Mouse (Mus musculus) forebrain, embryonic 12.5 days (tissue): ENCODE data around the gene Morn1. TPM values are rescaled to one million over a fixed set of nuclear protein-coding genes. Genes with fewer than 3 reads are reported as not detected.
"Not testable (repeated sequence)": the region's sequence is repeated elsewhere in the genome, so short reads cannot be mapped to it uniquely, and the experiment has no call there.

Source experiments
- ATAC-seq: fragments of 200-750 bp; cut with Nextera tagmentation; 2 replicates; pipeline ENCODE4 v1.8.0; 2017; ENCODE audit warnings: moderate TSS enrichment; ENCODE audit not compliant: low FRiP score
- H3K27ac ChIP-seq: fragments of 300-500 bp; sonication (generic); 2 replicates; pipeline ENCODE4 v1.5.1; 2016; ENCODE audit warnings: mild to moderate bottlenecking
- H3K27me3 ChIP-seq: fragments of 300-500 bp; sonication (generic); 2 replicates; pipeline ENCODE4 v1.6.1; 2016; ENCODE audit warnings: mild to moderate bottlenecking
- H3K36me3 ChIP-seq: fragments of 300-500 bp; sonication (generic); replicated peaks from 2 replicates; pipeline ENCODE4 v1.6.1; 2016; ENCODE audit warnings: mild to moderate bottlenecking
- H3K4me1 ChIP-seq: fragments of 300-500 bp; sonication (generic); 2 replicates; pipeline ENCODE4 v1.6.1; 2016
- H3K4me2 ChIP-seq: fragments of 300-500 bp; sonication (generic); 2 replicates; pipeline ENCODE4 v1.6.1; 2016; ENCODE audit warnings: mild to moderate bottlenecking, moderate library complexity
- H3K4me3 ChIP-seq: fragments of 300-500 bp; sonication (generic); replicated peaks from 2 replicates; pipeline ENCODE4 v1.5.1; 2016; ENCODE audit warnings: mild to moderate bottlenecking
- H3K9ac ChIP-seq: fragments of 300-500 bp; sonication (generic); 2 replicates; pipeline ENCODE4 v1.6.1; 2016; ENCODE audit warnings: mild to moderate bottlenecking
- H3K9me3 ChIP-seq: fragments of 300-500 bp; sonication (generic); 2 replicates; pipeline ENCODE4 v1.6.1; 2016
- WGBS: fragments of 180-500 bp; shearing (Covaris S2); methylation state at CpG from one replicate; pipeline ENCODE4 v1.1.7; 2016; 5-methylcytosine and 5-hydroxymethylcytosine counted together
- polyA plus RNA-seq: library from polyadenylated mRNA; unstranded; fragments of >200 nt; fragmentation: Nextera tagmentation; extraction: Ambion mirVana; gene quantifications from 2 replicates; pipeline ENCODE4 v1.2.1, GENCODE M21; 2016

Gene Morn1
- polyA plus RNA-seq, 1 experiment from 2014 or later, result 6.9 TPM

GRCm38 (mm10) chr4:155065970-155066833, 20.2 kb upstream of the Morn1 start:
- peak overlapping the region; percentile 77 for H3K27ac ChIP-seq
- WGBS, result 4% methylated on average over 15 of the region's 15 CpGs
- peak; percentile 66 for ATAC-seq
- no peak overlapping the region for H3K9ac ChIP-seq
- peak overlapping the region; percentile 55 for H3K4me3 ChIP-seq
- H3K9me3 ChIP-seq, result no peaks in the 10 kb centered on the region
- H3K4me2 ChIP-seq, result peak overlapping the region; percentile 71
- peaks cover 27% of the 10 kb centered on the region for H3K4me1 ChIP-seq
- peaks cover 32% of the 10 kb centered on the region for H3K36me3 ChIP-seq
- peaks cover 16% of the 10 kb centered on the region; the same call in 1 of the 2 replicates for H3K27me3 ChIP-seq

GRCm38 (mm10) chr4:155066834-155067522, 19.4 kb upstream of the Morn1 start, which contains the start of gene Pex10:
Pex10 (plus strand) TSS chr4:155067016.
- peak within 1 kb of the TSS; percentile 55 for H3K4me3 ChIP-seq
- peak; percentile 94 for ATAC-seq
- peak within 1 kb of the TSS; percentile 71 for H3K4me2 ChIP-seq
- WGBS, result under 1% methylated on average over 48 of the region's 48 CpGs
- peaks cover 15% of the 10 kb centered on the region; the same call in 1 of the 2 replicates for H3K27me3 ChIP-seq
- peak within 1 kb of the TSS; percentile 71 for H3K9ac ChIP-seq
- H3K9me3 ChIP-seq, result no peaks in the 10 kb centered on the region
- H3K27ac ChIP-seq, result peak within 1 kb of the TSS; percentile 77
- H3K36me3 ChIP-seq, result peaks cover 40% of the 10 kb centered on the region
- H3K4me1 ChIP-seq, result peaks cover 23% of the 10 kb centered on the region

GRCm38 (mm10) chr4:155068357-155068972, 17.9 kb upstream of the Morn1 start:
- Histone ChIP-seq H3K9me3 (no peaks in the 10 kb centered on the region), H3K9ac (no peak overlapping the region), H3K4me3 (no peak overlapping the region), H3K4me2 (peak overlapping the region; percentile 71; the same call in 1 of the 2 replicates), H3K27me3 (peaks cover 3% of the 10 kb centered on the region; the same call in 1 of the 2 replicates), H3K4me1 (peaks cover 23% of the 10 kb centered on the region), H3K27ac (no peak overlapping the region), H3K36me3 (peaks cover 50% of the 10 kb centered on the region)
- 94% methylated on average over 20 of the region's 20 CpGs for WGBS
- ATAC-seq, result no peak

GRCm38 (mm10) chr4:155069191-155069590, 17.2 kb upstream of the Morn1 start:
- H3K4me1 ChIP-seq, result peaks cover 23% of the 10 kb centered on the region
- H3K27me3 ChIP-seq, result no peaks in the 10 kb centered on the region
- H3K9ac ChIP-seq, result no peak overlapping the region
- 84% methylated on average over 6 of the region's 6 CpGs for WGBS
- no peak overlapping the region for H3K27ac ChIP-seq
- no peak for ATAC-seq
- H3K4me3 ChIP-seq, result no peak overlapping the region
- H3K4me2 ChIP-seq, result no peak overlapping the region
- peaks cover 57% of the 10 kb centered on the region for H3K36me3 ChIP-seq
- H3K9me3 ChIP-seq, result no peaks in the 10 kb centered on the region

GRCm38 (mm10) chr4:155070199-155070598, 16.2 kb upstream of the Morn1 start:
- no peak overlapping the region for H3K9ac ChIP-seq
- H3K36me3 ChIP-seq, result peaks cover 66% of the 10 kb centered on the region
- H3K4me1 ChIP-seq, result peaks cover 23% of the 10 kb centered on the region
- H3K4me3 ChIP-seq, result no peak overlapping the region
- 92% methylated on average over 13 of the region's 13 CpGs for WGBS
- no peaks in the 10 kb centered on the region for H3K9me3 ChIP-seq
- ATAC-seq, result no peak
- H3K27ac ChIP-seq, result no peak overlapping the region
- no peaks in the 10 kb centered on the region for H3K27me3 ChIP-seq
- no peak overlapping the region for H3K4me2 ChIP-seq

GRCm38 (mm10) chr4:155070921-155071320, 15.5 kb upstream of the Morn1 start:
- no peak overlapping the region for H3K4me3 ChIP-seq
- H3K36me3 ChIP-seq, result peaks cover 73% of the 10 kb centered on the region
- H3K9ac ChIP-seq, result no peak overlapping the region
- no peak overlapping the region for H3K4me2 ChIP-seq
- WGBS, result 93% methylated on average over 5 of the region's 5 CpGs
- no peaks in the 10 kb centered on the region for H3K9me3 ChIP-seq
- H3K27me3 ChIP-seq, result no peaks in the 10 kb centered on the region
- no peak for ATAC-seq
- H3K27ac ChIP-seq, result no peak overlapping the region
- H3K4me1 ChIP-seq, result peaks cover 19% of the 10 kb centered on the region

GRCm38 (mm10) chr4:155074418-155074817, 12.0 kb upstream of the Morn1 start:
- Histone ChIP-seq H3K9ac (no peak overlapping the region), H3K27me3 (no peaks in the 10 kb centered on the region), H3K36me3 (peaks cover 88% of the 10 kb centered on the region), H3K4me2 (no peak overlapping the region), H3K4me1 (no peaks in the 10 kb centered on the region), H3K27ac (no peak overlapping the region), H3K4me3 (no peak overlapping the region), H3K9me3 (no peaks in the 10 kb centered on the region)
- ATAC-seq, result no peak
- WGBS, result 80% methylated on average over 9 of the region's 9 CpGs

- Histone ChIP-seq H3K9me3 (no peaks in the 10 kb centered on the region), H3K9ac (no peak overlapping the region), H3K27me3 (no peaks in the 10 kb centered on the region), H3K4me1 (no peaks in the 10 kb centered on the region), H3K27ac (no peak overlapping the region), H3K36me3 (peaks cover 88% of the 10 kb centered on the region), H3K4me3 (no peak overlapping the region), H3K4me2 (no peak overlapping the region)
- 86% methylated on average over 9 of the region's 9 CpGs for WGBS
- ATAC-seq, result no peak
These were observed 11.2 kb upstream of the Morn1 start for GRCm38 (mm10) chr4:155075137-155075536.

GRCm38 (mm10) chr4:155075813-155076212, 10.6 kb upstream of the Morn1 start:
- Histone ChIP-seq H3K9me3 (no peaks in the 10 kb centered on the region), H3K4me2 (no peak overlapping the region), H3K27me3 (no peaks in the 10 kb centered on the region), H3K9ac (no peak overlapping the region), H3K4me3 (no peak overlapping the region), H3K4me1 (no peaks in the 10 kb centered on the region), H3K36me3 (peaks cover 87% of the 10 kb centered on the region), H3K27ac (no peak overlapping the region)
- ATAC-seq, result no peak
- 93% methylated on average over 2 of the region's 2 CpGs for WGBS

- H3K27me3 ChIP-seq, result no peaks in the 10 kb centered on the region
These were observed 9.7 kb upstream of the Morn1 start for GRCm38 (mm10) chr4:155076677-155077076.

GRCm38 (mm10) chr4:155078808-155079207, 7.6 kb upstream of the Morn1 start:
- H3K36me3 ChIP-seq, result peaks cover 87% of the 10 kb centered on the region
- not testable (repeated sequence) for H3K27ac ChIP-seq, H3K9ac ChIP-seq, H3K27me3 ChIP-seq, H3K4me3 ChIP-seq, H3K9me3 ChIP-seq, H3K4me2 ChIP-seq, H3K4me1 ChIP-seq, ATAC-seq
- WGBS, result 93% methylated on average over 10 of the region's 10 CpGs

More at GRCm38 (mm10) chr4:155076677-155077076, 9.7 kb upstream of the Morn1 start:
- H3K4me1 ChIP-seq, result no peaks in the 10 kb centered on the region
- 92% methylated on average over 9 of the region's 9 CpGs for WGBS
- H3K36me3 ChIP-seq, result peaks cover 85% of the 10 kb centered on the region
- H3K4me3 ChIP-seq, result no peak overlapping the region
- no peak overlapping the region for H3K4me2 ChIP-seq
- H3K9me3 ChIP-seq, result no peaks in the 10 kb centered on the region
- H3K9ac ChIP-seq, result no peak overlapping the region
- no peak overlapping the region for H3K27ac ChIP-seq
- ATAC-seq, result no peak

GRCm38 (mm10) chr4:155079666-155080065, 6.7 kb upstream of the Morn1 start:
- H3K27ac ChIP-seq, result no peak overlapping the region
- no peak for ATAC-seq
- no peaks in the 10 kb centered on the region for H3K9me3 ChIP-seq
- no peak overlapping the region for H3K4me3 ChIP-seq
- no peak overlapping the region for H3K4me2 ChIP-seq
- peaks cover 80% of the 10 kb centered on the region for H3K36me3 ChIP-seq
- no peaks in the 10 kb centered on the region for H3K27me3 ChIP-seq
- H3K9ac ChIP-seq, result no peak overlapping the region
- WGBS, result 94% methylated on average over 6 of the region's 6 CpGs
- H3K4me1 ChIP-seq, result peaks cover 11% of the 10 kb centered on the region
